Mouse (Mus musculus): ENCODE measurements around the gene Plcg2. TPM values are rescaled to one million over a fixed set of nuclear protein-coding genes. Genes with fewer than 3 reads are reported as not detected.

Gene Plcg2
- polyA plus RNA-seq, 1 experiment from 2014 or later = 1.6 TPM

GRCm38 (mm10) chr8:117493543-117493942, 4.5 kb upstream of the Plcg2 start:
- H3K4me3 ChIP-seq = no peak overlapping the region
- peaks cover 6% of the 10 kb centered on the region for H3K4me1 ChIP-seq (replicated peaks)
- WGBS = 12% methylated on average over 9 of the region's 9 CpGs
- H3K9me3 ChIP-seq = no peaks in the 10 kb centered on the region
- H3K27me3 ChIP-seq = peaks cover 21% of the 10 kb centered on the region
- no peaks in the 10 kb centered on the region for H3K36me3 ChIP-seq
- no peak overlapping the region for H3K4me2 ChIP-seq
- H3K9ac ChIP-seq = no peak overlapping the region
- no peak overlapping the region for H3K27ac ChIP-seq (replicated peaks)
- ATAC-seq (ENCODE audit: low FRiP score, low read depth) = no peak

- H3K9me3 ChIP-seq = no peaks in the 10 kb centered on the region
- no peak overlapping the region for H3K27ac ChIP-seq (replicated peaks)
- no peak for ATAC-seq (ENCODE audit: low FRiP score, low read depth)
- 83% methylated on average over 2 of the region's 2 CpGs for WGBS
- H3K9ac ChIP-seq = no peak overlapping the region
- H3K4me1 ChIP-seq (replicated peaks) = peaks cover 13% of the 10 kb centered on the region
- H3K27me3 ChIP-seq = peaks cover 27% of the 10 kb centered on the region
- H3K4me3 ChIP-seq = no peak overlapping the region
- H3K36me3 ChIP-seq = no peaks in the 10 kb centered on the region
- H3K4me2 ChIP-seq = no peak overlapping the region
These were observed 3.2 kb upstream of the Plcg2 start for GRCm38 (mm10) chr8:117494874-117495273.

GRCm38 (mm10) chr8:117498915-117499540, 937 bp downstream of the Plcg2 start:
- Histone ChIP-seq H3K9me3 (no peaks in the 10 kb centered on the region), H3K4me2 (peak overlapping the region; percentile 100), H3K4me3 (peak overlapping the region; percentile 58), H3K4me1 (replicated peaks) (peaks cover 13% of the 10 kb centered on the region), H3K27me3 (peaks cover 23% of the 10 kb centered on the region), H3K27ac (replicated peaks) (no peak overlapping the region), H3K36me3 (no peaks in the 10 kb centered on the region), H3K9ac (no peak overlapping the region)
- 8% methylated on average over 20 of the region's 20 CpGs for WGBS
- no peak for ATAC-seq (ENCODE audit: low FRiP score, low read depth)

GRCm38 (mm10) chr8:117500232-117500823, 2.2 kb downstream of the Plcg2 start:
- ATAC-seq (ENCODE audit: low FRiP score, low read depth) = no peak
- Histone ChIP-seq H3K9ac (no peak overlapping the region), H3K4me3 (no peak overlapping the region), H3K4me1 (replicated peaks) (peaks cover 13% of the 10 kb centered on the region), H3K4me2 (no peak overlapping the region), H3K36me3 (no peaks in the 10 kb centered on the region), H3K27me3 (peaks cover 23% of the 10 kb centered on the region), H3K9me3 (no peaks in the 10 kb centered on the region), H3K27ac (replicated peaks) (no peak overlapping the region)
- WGBS = 86% methylated on average over 5 of the region's 5 CpGs

- Histone ChIP-seq H3K4me1 (replicated peaks) (peaks cover 13% of the 10 kb centered on the region), H3K4me3 (no peak overlapping the region), H3K9me3 (no peaks in the 10 kb centered on the region), H3K4me2 (no peak overlapping the region), H3K27me3 (peaks cover 23% of the 10 kb centered on the region), H3K27ac (replicated peaks) (no peak overlapping the region), H3K9ac (no peak overlapping the region), H3K36me3 (no peaks in the 10 kb centered on the region)
- ATAC-seq (ENCODE audit: low FRiP score, low read depth) = no peak
- WGBS = 93% methylated on average over 6 of the region's 6 CpGs
These were observed 3.2 kb downstream of the Plcg2 start for GRCm38 (mm10) chr8:117501323-117501722.

- Histone ChIP-seq H3K4me3 (no peak overlapping the region), H3K4me1 (replicated peaks) (peaks cover 7% of the 10 kb centered on the region), H3K27ac (replicated peaks) (no peak overlapping the region), H3K27me3 (peaks cover 6% of the 10 kb centered on the region), H3K4me2 (no peak overlapping the region), H3K9me3 (no peaks in the 10 kb centered on the region), H3K36me3 (no peaks in the 10 kb centered on the region), H3K9ac (no peak overlapping the region)
- ATAC-seq (ENCODE audit: low FRiP score, low read depth) = no peak
- WGBS = 52% methylated on average over 13 of the region's 13 CpGs
These were observed 5.4 kb downstream of the Plcg2 start for GRCm38 (mm10) chr8:117503405-117504069.

- no peaks in the 10 kb centered on the region for H3K4me1 ChIP-seq (replicated peaks)
- H3K9me3 ChIP-seq = 0 out of 2 replicates have a peak, but pooled peaks cover 5% of the 10 kb centered on the region
- H3K27ac ChIP-seq (replicated peaks) = no peak overlapping the region
- no peaks in the 10 kb centered on the region for H3K36me3 ChIP-seq
- no peak overlapping the region for H3K4me3 ChIP-seq
- ATAC-seq (ENCODE audit: low FRiP score, low read depth) = no peak
- H3K27me3 ChIP-seq = no peaks in the 10 kb centered on the region
- H3K4me2 ChIP-seq = no peak overlapping the region
- no peak overlapping the region for H3K9ac ChIP-seq
- WGBS = 89% methylated on average over 8 of the region's 8 CpGs
These were observed 9.6 kb downstream of the Plcg2 start for GRCm38 (mm10) chr8:117507703-117508102.

GRCm38 (mm10) chr8:117516876-117517565, 18.9 kb downstream of the Plcg2 start:
- no peak overlapping the region for H3K4me3 ChIP-seq

GRCm38 (mm10) chr8:117517861-117518260, 19.8 kb downstream of the Plcg2 start:
- ATAC-seq (ENCODE audit: low FRiP score, low read depth) = no peak
- Histone ChIP-seq H3K4me3 (no peak overlapping the region), H3K9ac (no peak overlapping the region), H3K27ac (replicated peaks) (no peak overlapping the region), H3K9me3 (no peaks in the 10 kb centered on the region), H3K4me2 (no peak overlapping the region), H3K4me1 (replicated peaks) (no peaks in the 10 kb centered on the region), H3K27me3 (no peaks in the 10 kb centered on the region), H3K36me3 (no peaks in the 10 kb centered on the region)
- WGBS = 82% methylated on average over 9 of the region's 9 CpGs

More at GRCm38 (mm10) chr8:117516876-117517565, 18.9 kb downstream of the Plcg2 start:
- ATAC-seq (ENCODE audit: low FRiP score, low read depth) = no peak
- H3K4me1 ChIP-seq (replicated peaks) = no peaks in the 10 kb centered on the region
- no peaks in the 10 kb centered on the region for H3K9me3 ChIP-seq
- no peaks in the 10 kb centered on the region for H3K36me3 ChIP-seq
- no peaks in the 10 kb centered on the region for H3K27me3 ChIP-seq
- WGBS = 68% methylated on average over 14 of the region's 14 CpGs
- H3K4me2 ChIP-seq = no peak overlapping the region
- H3K27ac ChIP-seq (replicated peaks) = no peak overlapping the region
- H3K9ac ChIP-seq = no peak overlapping the region

GRCm38 (mm10) chr8:117518873-117519272, 20.8 kb downstream of the Plcg2 start:
- no peak overlapping the region for H3K9ac ChIP-seq
- H3K27me3 ChIP-seq = no peaks in the 10 kb centered on the region
- no peak for ATAC-seq (ENCODE audit: low FRiP score, low read depth)
- no peaks in the 10 kb centered on the region for H3K9me3 ChIP-seq
- H3K4me1 ChIP-seq (replicated peaks) = no peaks in the 10 kb centered on the region
- no peaks in the 10 kb centered on the region for H3K36me3 ChIP-seq
- no peak overlapping the region for H3K4me2 ChIP-seq
- no peak overlapping the region for H3K27ac ChIP-seq (replicated peaks)
- WGBS = 84% methylated on average over 4 of the region's 4 CpGs
- H3K4me3 ChIP-seq = no peak overlapping the region

GRCm38 (mm10) chr8:117526185-117526584, 28.1 kb downstream of the Plcg2 start:
- no peak overlapping the region for H3K9ac ChIP-seq
- WGBS = 52% methylated on average over 2 of the region's 2 CpGs

GRCm38 (mm10) chr8:117527983-117528382, 29.9 kb downstream of the Plcg2 start:
- Histone ChIP-seq H3K9ac (no peak overlapping the region), H3K4me3 (no peak overlapping the region), H3K27me3 (no peaks in the 10 kb centered on the region), H3K27ac (replicated peaks) (no peak overlapping the region), H3K9me3 (no peaks in the 10 kb centered on the region), H3K4me1 (replicated peaks) (no peaks in the 10 kb centered on the region), H3K36me3 (no peaks in the 10 kb centered on the region), H3K4me2 (no peak overlapping the region)
- WGBS = 86% methylated on average over 5 of the region's 5 CpGs
- no peak for ATAC-seq (ENCODE audit: low FRiP score, low read depth)

More at GRCm38 (mm10) chr8:117526185-117526584, 28.1 kb downstream of the Plcg2 start:
- Histone ChIP-seq H3K4me3 (no peak overlapping the region), H3K36me3 (no peaks in the 10 kb centered on the region), H3K4me1 (replicated peaks) (no peaks in the 10 kb centered on the region), H3K27me3 (no peaks in the 10 kb centered on the region), H3K4me2 (no peak overlapping the region), H3K27ac (replicated peaks) (no peak overlapping the region), H3K9me3 (no peaks in the 10 kb centered on the region)
- no peak for ATAC-seq (ENCODE audit: low FRiP score, low read depth)
